Mouse (Mus musculus) heart, postnatal 25 days (tissue): ENCODE results near the gene Fam114a2. TPM values are rescaled to one million over a fixed set of nuclear protein-coding genes. Genes with fewer than 3 reads are reported as not detected.

ENCODE experiments used
- DNase-seq: peaks from one replicate; pipeline ENCODE4 v3.0.0; 2022; ENCODE audit warnings: low spot score
- intact Hi-C: fragments of 180-260 bp; cut with DNase I; formaldehyde crosslinking; loops from one replicate; pipeline ENCODE4 v1.15.1; 2025
- total RNA-seq, 2 experiments: library from RNA; stranded (reverse); gene quantifications; 2 replicates each; pipeline ENCODE4 v1.2.3; 2021

Fam114a2 gene
- total RNA-seq, 2 experiments from 2014 or later = 39.1 to 41.9 TPM

GRCm38 (mm10) chr11:57522046-57522445 lies 3.6 kb upstream of the Fam114a2 start:
- intact Hi-C loops = no loop called here
- DNase-seq = no peak

GRCm38 (mm10) chr11:57521206-57521605 lies 2.8 kb upstream of the Fam114a2 start:
- intact Hi-C loops = no loop called here
- DNase-seq = no peak

GRCm38 (mm10) chr11:57519304-57519703 lies 887 bp upstream of the Fam114a2 start:
- intact Hi-C loops = no loop called here
- no peak for DNase-seq

- intact Hi-C loops = no loop called here
- DNase-seq = no peak
These were observed 333 bp upstream of the Fam114a2 start for GRCm38 (mm10) chr11:57518751-57519148.

DNA sequence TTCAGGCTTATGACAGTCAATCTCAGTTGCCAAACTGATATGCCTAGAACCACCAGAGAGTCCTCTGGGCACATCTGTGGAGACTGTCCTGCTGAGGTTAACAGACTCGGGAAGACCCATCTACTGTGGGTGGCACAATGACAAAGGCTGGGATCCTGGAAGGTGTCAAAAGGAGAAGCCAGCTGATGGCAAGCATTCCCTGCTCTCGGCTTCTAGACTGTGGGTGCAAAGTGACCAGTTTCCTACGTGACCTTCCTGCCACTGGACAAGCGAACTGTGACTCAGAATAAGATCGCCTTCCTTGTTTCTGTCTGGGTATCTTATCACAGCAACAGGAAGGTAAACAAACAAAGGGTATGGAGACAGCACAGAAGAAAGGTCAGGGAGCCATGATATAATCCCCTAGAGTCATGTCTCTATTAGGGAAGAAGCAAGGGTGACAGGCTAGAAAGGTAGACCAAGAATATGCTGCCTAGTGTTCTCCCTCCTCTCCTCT lies 1.4 kb downstream of the Fam114a2 start:
- intact Hi-C loops = no loop called here
- DNase-seq = no peak

DNA sequence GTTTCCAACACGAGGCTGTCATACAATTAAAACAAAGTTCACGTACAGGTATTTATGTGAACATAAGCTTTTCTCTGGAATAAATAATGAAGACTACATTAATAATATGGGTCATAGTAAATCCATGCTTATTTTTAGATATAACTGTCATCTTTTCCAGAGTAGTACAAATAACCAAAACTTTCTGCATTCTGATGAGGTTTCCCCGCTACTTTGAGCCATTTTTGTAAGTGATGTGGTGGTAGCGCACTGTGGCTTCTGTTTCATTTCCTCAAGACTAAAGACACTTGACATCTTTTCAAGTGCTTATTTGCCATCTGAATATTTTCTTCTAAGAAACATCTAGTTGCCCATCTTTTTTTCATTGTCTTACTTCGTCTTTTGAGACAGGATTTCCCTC lies 3.2 kb downstream of the Fam114a2 start:
- intact Hi-C loops = no loop called here
- DNase-seq = no peak

GRCm38 (mm10) chr11:57506899-57507298 lies 11.5 kb downstream of the Fam114a2 start:
- no peak for DNase-seq
- intact Hi-C loops = no loop called here

DNA sequence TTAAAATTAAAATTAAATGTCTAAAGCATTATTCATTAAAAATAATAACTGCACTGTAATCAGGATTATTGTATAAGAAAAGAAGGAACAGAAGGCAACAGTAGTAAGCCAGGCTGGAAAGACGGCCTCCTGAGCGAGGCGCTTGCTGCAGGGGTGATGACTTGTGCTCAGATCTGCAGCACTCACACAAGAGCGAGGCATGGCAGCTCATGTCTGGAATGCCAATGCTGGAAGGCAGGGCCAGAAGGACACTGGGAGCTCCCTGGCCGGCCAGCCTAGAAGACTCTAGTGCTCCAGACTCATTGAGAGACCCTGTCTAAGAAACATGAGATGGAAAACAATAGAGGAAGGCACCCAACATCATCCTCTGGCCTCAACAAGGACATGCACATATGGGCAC lies 15.3 kb downstream of the Fam114a2 start:
- no peak for DNase-seq
- intact Hi-C loops = no loop called here

- no peak for DNase-seq
- intact Hi-C loops = no loop called here
These were observed 20.2 kb downstream of the Fam114a2 start for GRCm38 (mm10) chr11:57498215-57498614.

DNA sequence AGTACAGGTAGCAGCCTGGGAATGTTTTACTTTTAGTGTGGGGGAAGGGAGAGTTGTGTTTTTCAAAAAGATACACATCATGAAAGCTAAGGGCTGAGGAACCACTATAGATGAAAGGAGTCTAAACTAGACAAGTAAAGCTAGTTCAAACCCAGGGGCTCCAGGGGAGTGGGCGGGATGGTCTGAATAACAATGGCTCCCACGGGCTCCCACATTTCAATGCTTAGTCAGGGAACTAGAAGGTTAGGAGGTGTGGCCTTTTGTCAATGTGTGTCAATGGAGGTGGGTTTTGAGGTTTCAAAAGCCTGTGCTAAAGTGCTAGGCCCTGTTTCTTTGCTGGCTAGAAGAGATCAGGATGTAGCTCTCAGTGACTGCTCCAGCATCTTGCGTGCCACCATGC lies 20.7 kb downstream of the Fam114a2 start:
- intact Hi-C loops = no loop called here

DNA sequence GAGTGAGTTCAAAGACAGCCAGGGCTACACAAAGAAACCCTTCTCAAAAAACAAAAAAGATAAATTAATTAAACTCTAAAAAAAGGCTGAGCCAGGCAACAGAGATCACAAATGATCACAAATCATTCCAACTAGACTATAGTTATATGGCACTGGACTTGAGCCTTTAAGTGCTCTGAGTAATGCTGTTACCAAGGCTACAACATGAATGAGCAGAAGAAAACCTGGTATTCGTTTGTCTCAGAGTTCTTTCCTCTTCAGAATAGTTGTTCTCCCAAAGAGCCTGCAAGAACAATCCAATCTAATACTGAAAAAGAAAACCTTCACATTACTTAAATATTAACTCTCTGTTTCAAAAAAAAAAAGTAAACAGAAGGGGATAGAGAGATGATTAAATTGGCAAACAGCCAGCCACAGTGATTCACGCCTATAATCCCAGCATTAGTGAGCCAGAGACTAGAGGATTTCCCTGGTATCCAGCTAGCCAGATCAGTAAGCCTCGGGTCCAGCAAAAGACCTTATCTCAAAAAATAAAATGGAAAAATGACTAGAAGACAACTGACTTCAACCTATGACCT lies 21.9 kb downstream of the Fam114a2 start:
- DNase-seq = no peak
- intact Hi-C loops = no loop called here

More for the DNA sequence above, 20.7 kb downstream of the Fam114a2 start:
- DNase-seq = no peak

DNA sequence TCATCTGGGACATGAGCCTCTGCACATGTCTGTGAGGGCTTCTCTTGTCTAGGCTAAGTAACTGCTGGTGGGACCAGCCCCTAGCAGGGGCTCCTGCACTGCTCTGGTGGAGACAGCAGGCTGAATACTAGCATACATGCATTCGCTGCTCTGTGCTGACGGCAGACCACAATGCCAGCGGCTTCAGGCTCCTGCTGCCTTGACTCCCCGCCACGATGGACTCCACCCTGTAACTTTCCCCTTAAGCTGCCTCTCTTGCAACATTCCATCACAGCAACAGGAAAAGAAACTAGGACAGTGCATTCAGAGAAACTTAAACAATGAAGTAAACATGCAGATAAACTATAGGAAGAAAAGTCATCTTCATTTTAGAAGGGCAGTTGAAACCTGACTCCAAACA lies 30.0 kb downstream of the Fam114a2 start:
- DNase-seq = no peak
- intact Hi-C loops = no loop called here

DNA sequence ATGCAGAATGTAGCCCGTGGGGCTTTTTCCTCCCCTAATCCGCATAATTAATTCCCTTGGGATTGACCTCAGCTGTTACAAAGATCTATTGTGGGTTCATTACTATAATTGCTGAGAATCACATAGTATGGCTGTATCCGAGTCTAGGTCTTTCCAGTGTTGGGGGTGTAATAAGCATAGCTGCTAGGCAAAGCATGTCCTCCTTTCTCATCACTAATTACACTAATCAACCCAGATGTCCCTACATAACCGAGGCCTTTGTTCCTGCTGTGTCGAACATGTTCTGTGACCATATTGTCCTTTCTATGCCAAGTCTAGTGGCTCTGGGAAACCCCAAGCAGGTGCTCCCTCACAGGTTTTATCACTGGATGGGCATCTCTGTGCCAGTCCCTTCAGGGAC lies 40.3 kb downstream of the Fam114a2 start:
- intact Hi-C loops = loop anchor here (5.0 kb wide), 1 partner anchor 69 kb away; no protein-coding TSS in a partner anchor
- DNase-seq = no peak

DNA sequence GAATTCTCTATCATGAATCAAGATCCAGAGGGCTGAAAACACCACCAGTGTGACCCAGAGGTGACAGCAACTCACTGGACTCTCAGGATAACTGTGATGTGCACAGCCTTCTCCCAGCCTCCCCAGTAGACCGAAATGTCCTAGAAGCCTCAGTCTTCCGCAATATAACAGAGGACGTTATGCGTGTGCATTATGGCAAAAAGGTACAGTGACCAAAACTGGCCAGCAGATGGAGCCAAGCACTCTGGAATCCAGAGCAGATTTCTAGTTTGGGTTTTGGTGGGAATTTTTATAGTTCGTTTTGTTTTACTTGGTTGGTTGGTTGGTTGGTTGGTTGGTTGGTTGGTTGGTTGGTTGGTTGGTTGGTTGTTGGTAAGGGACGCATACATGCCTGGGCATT lies 43.3 kb downstream of the Fam114a2 start:
- intact Hi-C loops = loop anchor here (1.0 to 5.0 kb wide), 2 partner anchors 72 to 459 kb away; no protein-coding TSS in a partner anchor
- no peak for DNase-seq

- intact Hi-C loops = no loop called here
- DNase-seq = no peak
These were observed 44.0 kb downstream of the Fam114a2 start for GRCm38 (mm10) chr11:57474296-57474941.

GRCm38 (mm10) chr11:57470979-57471378 lies 47.4 kb downstream of the Fam114a2 start:
- intact Hi-C loops = no loop called here
- DNase-seq = no peak

- intact Hi-C loops = no loop called here
- DNase-seq = no peak
These were observed 48.4 kb downstream of the Fam114a2 start for GRCm38 (mm10) chr11:57470056-57470455.

DNA sequence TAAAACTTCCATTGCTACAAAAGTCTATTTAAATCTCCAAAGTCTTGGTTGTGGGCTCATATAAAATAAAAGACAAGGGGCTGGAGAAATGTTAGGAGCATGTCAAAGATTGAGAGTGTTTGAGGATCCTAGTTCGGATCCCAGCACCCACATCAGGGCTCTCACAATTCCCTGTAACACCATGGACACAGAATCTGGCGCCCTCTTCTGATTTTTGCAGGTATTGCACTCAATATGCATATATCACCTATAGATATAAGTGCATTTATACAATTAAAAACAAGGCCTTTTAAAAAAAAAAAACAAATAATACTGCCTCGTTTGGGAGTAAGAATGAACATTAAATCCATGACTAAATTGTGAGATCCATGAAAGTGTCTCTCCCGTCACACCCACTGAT lies 49.7 kb downstream of the Fam114a2 start:
- intact Hi-C loops = loop anchor here (10.0 kb wide), 1 partner anchor 154 kb away; no protein-coding TSS in a partner anchor
- DNase-seq = no peak

- DNase-seq = peak; percentile 20
- intact Hi-C loops = loop anchor here (1.0 to 10.0 kb wide), 3 partner anchors 41 to 1336 kb away; no protein-coding TSS in a partner anchor
These were observed 51.0 kb downstream of the Fam114a2 start for GRCm38 (mm10) chr11:57467159-57468110.

DNA sequence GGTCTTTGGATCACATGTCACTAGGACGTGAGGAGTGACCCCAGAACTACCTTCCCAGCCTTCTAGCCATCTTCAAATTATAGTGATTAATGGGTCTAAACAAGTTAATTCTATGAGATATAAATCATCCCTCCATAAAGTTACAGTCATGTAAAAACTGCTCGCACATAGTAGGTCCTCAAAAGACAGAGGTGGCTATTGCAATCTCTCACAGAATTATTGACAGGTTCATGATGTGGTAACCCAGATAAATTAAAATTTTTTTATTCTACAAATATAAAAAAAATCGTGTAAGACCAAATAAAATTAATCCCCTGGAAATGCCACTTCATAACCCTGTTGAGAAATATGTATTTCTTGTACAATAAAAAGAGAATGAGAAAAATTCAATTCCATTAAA lies 52.6 kb downstream of the Fam114a2 start:
- no peak for DNase-seq

More for the DNA sequence above, 52.6 kb downstream of the Fam114a2 start:
- intact Hi-C loops = loop anchor here (10.0 kb wide), 1 partner anchor 151 kb away; no protein-coding TSS in a partner anchor
